Mouse (Mus musculus): ENCODE data around the gene Mdm2. TPM values are rescaled to one million over a fixed set of nuclear protein-coding genes. Genes with fewer than 3 reads are reported as not detected.

The Mdm2 gene
- polyA plus RNA-seq, 1 experiment = 39.2 TPM

DNA sequence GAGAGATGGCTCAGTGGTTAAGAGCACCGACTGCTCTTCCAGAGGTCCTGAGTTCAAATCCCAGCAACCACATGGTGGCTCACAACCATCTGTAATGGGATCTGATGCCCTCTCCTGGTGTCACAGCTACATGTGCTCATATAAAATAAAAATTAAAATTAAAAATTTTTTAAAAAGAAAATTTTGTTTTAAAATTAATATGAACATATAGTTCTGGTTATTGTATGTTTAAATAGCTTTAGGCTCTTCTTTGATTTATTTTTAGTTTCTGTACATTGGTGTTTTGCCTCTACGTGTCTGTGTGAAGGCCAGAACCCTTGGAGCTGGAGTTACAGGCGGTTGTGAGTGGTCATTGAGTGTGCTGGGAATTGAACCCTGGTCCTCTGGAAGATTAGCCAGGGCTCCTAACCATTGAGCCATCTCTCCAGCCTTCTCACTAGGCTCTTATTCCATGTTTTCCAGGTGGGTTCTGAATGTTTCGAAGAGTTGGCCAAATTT is 16.4 kb upstream of the Mdm2 start:
- 94% methylated on average over 4 of the region's 4 CpGs for WGBS
- no peak overlapping the region for H3K27ac ChIP-seq (ENCODE audit: insufficient read depth, low read depth, low read length)

DNA sequence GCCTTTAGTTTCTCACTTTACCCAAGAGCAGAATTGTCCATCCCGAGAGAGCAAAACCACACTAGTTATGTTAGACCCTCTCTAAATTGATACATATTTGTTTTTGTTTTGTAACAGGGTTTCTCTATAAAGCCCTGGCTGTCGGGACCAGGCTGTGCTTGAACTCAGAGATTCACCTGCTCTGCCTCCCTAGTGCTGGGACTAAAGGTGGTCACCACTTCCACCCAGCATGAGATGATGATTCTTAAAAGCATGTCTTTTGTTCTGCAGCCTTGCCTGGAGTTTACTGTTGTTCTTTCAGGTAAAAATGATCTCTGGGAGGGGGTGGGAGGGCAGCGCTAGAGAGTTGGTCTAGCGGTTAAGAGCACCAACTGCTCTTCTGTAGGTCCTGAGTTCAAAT is 15.8 kb upstream of the Mdm2 start:
- 88% methylated on average over 4 of the region's 4 CpGs for WGBS
- H3K4me1 ChIP-seq (ENCODE audit: control insufficient read depth, insufficient read depth, insufficient read length, low read length) = peaks cover under 1% of the 10 kb centered on the region; the same call in 1 of the 2 replicates
- no peaks in the 10 kb centered on the region for H3K27me3 ChIP-seq (ENCODE audit: control insufficient read depth, insufficient read depth, low read length)
- TF ChIP-seq POLR2A (IDR thresholded peaks at IDR 0.05; ENCODE audit: low read depth, low read length) = no peak
- no peak for TF ChIP-seq CTCF (IDR thresholded peaks at IDR 0.05; ENCODE audit: extremely low read depth, insufficient read length, insufficient replicate concordance, low read depth, low read length)
- H3K36me3 ChIP-seq (ENCODE audit: control insufficient read depth, insufficient read depth, low read length) = no peaks in the 10 kb centered on the region
- no peak overlapping the region for H3K4me3 ChIP-seq (ENCODE audit: low read depth, low read length)
- H3K27ac ChIP-seq (ENCODE audit: insufficient read depth, low read depth, low read length) = no peak overlapping the region

More for the DNA sequence above, 16.4 kb upstream of the Mdm2 start:
- Histone ChIP-seq H3K4me3 (ENCODE audit: low read depth, low read length) (no peak overlapping the region), H3K27me3 (ENCODE audit: control insufficient read depth, insufficient read depth, low read length) (no peaks in the 10 kb centered on the region), H3K36me3 (ENCODE audit: control insufficient read depth, insufficient read depth, low read length) (no peaks in the 10 kb centered on the region), H3K4me1 (ENCODE audit: control insufficient read depth, insufficient read depth, insufficient read length, low read length) (peaks cover 3% of the 10 kb centered on the region; the same call in 1 of the 2 replicates)
- no peak for TF ChIP-seq CTCF (IDR thresholded peaks at IDR 0.05; ENCODE audit: extremely low read depth, insufficient read length, insufficient replicate concordance, low read depth, low read length)
- TF ChIP-seq POLR2A (IDR thresholded peaks at IDR 0.05; ENCODE audit: low read depth, low read length) = no peak

DNA sequence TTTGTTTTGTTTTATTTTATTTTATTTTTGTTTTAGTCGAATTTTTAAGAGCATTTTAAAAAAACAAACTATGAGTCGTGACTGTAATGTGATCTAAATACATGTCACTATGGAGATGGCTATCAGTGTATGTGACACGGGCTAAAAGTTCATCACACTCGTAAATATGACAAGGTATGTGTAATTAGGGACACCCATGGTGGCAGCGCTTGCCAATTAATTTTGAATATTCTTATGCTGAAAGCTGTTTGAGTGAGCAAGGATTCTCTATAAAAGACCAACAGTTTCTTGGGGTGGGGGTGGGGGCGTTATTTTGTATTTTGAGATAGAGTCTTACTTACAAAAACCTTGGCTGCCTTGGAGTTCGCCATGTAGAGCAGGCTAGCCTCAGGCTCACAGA is 15.1 kb upstream of the Mdm2 start:
- no peak for TF ChIP-seq POLR2A (IDR thresholded peaks at IDR 0.05; ENCODE audit: low read depth, low read length)
- TF ChIP-seq CTCF (IDR thresholded peaks at IDR 0.05; ENCODE audit: extremely low read depth, insufficient read length, insufficient replicate concordance, low read depth, low read length) = no peak
- Histone ChIP-seq H3K27me3 (ENCODE audit: control insufficient read depth, insufficient read depth, low read length) (no peaks in the 10 kb centered on the region), H3K36me3 (ENCODE audit: control insufficient read depth, insufficient read depth, low read length) (no peaks in the 10 kb centered on the region), H3K4me1 (ENCODE audit: control insufficient read depth, insufficient read depth, insufficient read length, low read length) (no peaks in the 10 kb centered on the region), H3K27ac (ENCODE audit: insufficient read depth, low read depth, low read length) (no peak overlapping the region), H3K4me3 (ENCODE audit: low read depth, low read length) (no peak overlapping the region)
- 67% methylated on average over 7 of the region's 7 CpGs for WGBS

GRCm38 (mm10) chr10:117724804-117725361 is 14.3 kb upstream of the Mdm2 start:
- H3K4me1 ChIP-seq (ENCODE audit: control insufficient read depth, insufficient read depth, insufficient read length, low read length) = no peaks in the 10 kb centered on the region
- TF ChIP-seq POLR2A (IDR thresholded peaks at IDR 0.05; ENCODE audit: low read depth, low read length) (no peak), CTCF (IDR thresholded peaks at IDR 0.05; ENCODE audit: extremely low read depth, insufficient read length, insufficient replicate concordance, low read depth, low read length) (no peak)
- WGBS = 92% methylated on average over 3 of the region's 3 CpGs

GRCm38 (mm10) chr10:117724136-117724718 is 13.7 kb upstream of the Mdm2 start:
- TF ChIP-seq POLR2A (IDR thresholded peaks at IDR 0.05; ENCODE audit: low read depth, low read length) = no peak
- no peaks in the 10 kb centered on the region for H3K36me3 ChIP-seq (ENCODE audit: control insufficient read depth, insufficient read depth, low read length)
- 80% methylated on average over 5 of the region's 5 CpGs for WGBS
- H3K4me1 ChIP-seq (ENCODE audit: control insufficient read depth, insufficient read depth, insufficient read length, low read length) = no peaks in the 10 kb centered on the region
- no peak overlapping the region for H3K27ac ChIP-seq (ENCODE audit: insufficient read depth, low read depth, low read length)
- no peak overlapping the region for H3K4me3 ChIP-seq (ENCODE audit: low read depth, low read length)
- no peaks in the 10 kb centered on the region for H3K27me3 ChIP-seq (ENCODE audit: control insufficient read depth, insufficient read depth, low read length)

More at GRCm38 (mm10) chr10:117724804-117725361, 14.3 kb upstream of the Mdm2 start:
- Histone ChIP-seq H3K27ac (ENCODE audit: insufficient read depth, low read depth, low read length) (no peak overlapping the region), H3K36me3 (ENCODE audit: control insufficient read depth, insufficient read depth, low read length) (no peaks in the 10 kb centered on the region), H3K4me3 (ENCODE audit: low read depth, low read length) (no peak overlapping the region), H3K27me3 (ENCODE audit: control insufficient read depth, insufficient read depth, low read length) (no peaks in the 10 kb centered on the region)

GRCm38 (mm10) chr10:117718161-117719119 is 7.9 kb upstream of the Mdm2 start:
- no peak overlapping the region for H3K4me3 ChIP-seq (ENCODE audit: low read depth, low read length)
- H3K4me1 ChIP-seq (ENCODE audit: control insufficient read depth, insufficient read depth, insufficient read length, low read length) = peaks cover 8% of the 10 kb centered on the region
- WGBS = 40% methylated on average over 19 of the region's 19 CpGs
- H3K27ac ChIP-seq (ENCODE audit: insufficient read depth, low read depth, low read length) = peak overlapping the region; percentile 45; the same call in 1 of the 2 replicates
- TF ChIP-seq POLR2A (IDR thresholded peaks at IDR 0.05; ENCODE audit: low read depth, low read length) (no peak), CTCF (IDR thresholded peaks at IDR 0.05; ENCODE audit: extremely low read depth, insufficient read length, insufficient replicate concordance, low read depth, low read length) (no peak)
- H3K36me3 ChIP-seq (ENCODE audit: control insufficient read depth, insufficient read depth, low read length) = no peaks in the 10 kb centered on the region
- H3K27me3 ChIP-seq (ENCODE audit: control insufficient read depth, insufficient read depth, low read length) = no peaks in the 10 kb centered on the region

- Histone ChIP-seq H3K27me3 (ENCODE audit: control insufficient read depth, insufficient read depth, low read length) (no peaks in the 10 kb centered on the region), H3K27ac (ENCODE audit: insufficient read depth, low read depth, low read length) (no peak overlapping the region), H3K4me3 (ENCODE audit: low read depth, low read length) (no peak overlapping the region), H3K36me3 (ENCODE audit: control insufficient read depth, insufficient read depth, low read length) (no peaks in the 10 kb centered on the region), H3K4me1 (ENCODE audit: control insufficient read depth, insufficient read depth, insufficient read length, low read length) (peaks cover 8% of the 10 kb centered on the region)
- TF ChIP-seq CTCF (IDR thresholded peaks at IDR 0.05; ENCODE audit: extremely low read depth, insufficient read length, insufficient replicate concordance, low read depth, low read length) (no peak), POLR2A (IDR thresholded peaks at IDR 0.05; ENCODE audit: low read depth, low read length) (no peak)
- 12% methylated on average over 4 of the region's 4 CpGs for WGBS
These were observed 7.0 kb upstream of the Mdm2 start for GRCm38 (mm10) chr10:117717583-117717982.
